Mouse (Mus musculus): ENCODE data around the gene Exoc4.

- TF ChIP-seq CTCF (IDR thresholded peaks at IDR 0.05; ENCODE audit: extremely low read depth, insufficient read length, insufficient replicate concordance, low read depth, low read length) (no peak), POLR2A (IDR thresholded peaks at IDR 0.05; ENCODE audit: low read depth, low read length) (no peak)
These were observed 441.7 kb downstream of the Exoc4 start for GRCm38 (mm10) chr6:33690601-33691000.

Data from small intestine, adult 2 months (tissue).